Mouse (Mus musculus): ENCODE measurements at regions not wholly inside any gene's neighbourhood (a gene's known extent, or its start where the extent isn't known, plus 50 kb on each side); places are given as distances from the start of the nearest gene placed in this dataset.

DNA sequence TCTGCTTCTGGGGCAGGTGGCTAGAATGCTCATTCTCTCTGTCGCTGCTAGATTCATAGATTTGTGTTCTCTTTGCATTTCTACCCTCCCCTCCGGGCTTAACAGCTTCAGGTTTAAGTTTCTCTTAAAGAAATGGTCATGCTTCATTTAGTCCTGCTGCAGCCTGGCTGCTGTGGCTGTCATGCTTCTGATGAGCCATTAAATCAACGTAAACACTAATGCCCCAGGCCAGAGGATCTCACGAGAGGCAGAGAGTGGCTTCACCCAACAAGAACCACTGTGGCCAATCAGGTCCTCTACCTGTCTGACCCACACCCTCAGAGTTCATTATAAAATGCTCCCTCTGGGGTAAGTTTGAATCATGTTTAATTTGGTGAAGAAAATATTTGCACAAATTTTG is 173.0 kb upstream of the Zbtb20 start:
- ATAC-seq (replicated peaks; ENCODE audit: low FRiP score, low TSS enrichment, poor library complexity, severe bottlenecking) = no peak

DNA sequence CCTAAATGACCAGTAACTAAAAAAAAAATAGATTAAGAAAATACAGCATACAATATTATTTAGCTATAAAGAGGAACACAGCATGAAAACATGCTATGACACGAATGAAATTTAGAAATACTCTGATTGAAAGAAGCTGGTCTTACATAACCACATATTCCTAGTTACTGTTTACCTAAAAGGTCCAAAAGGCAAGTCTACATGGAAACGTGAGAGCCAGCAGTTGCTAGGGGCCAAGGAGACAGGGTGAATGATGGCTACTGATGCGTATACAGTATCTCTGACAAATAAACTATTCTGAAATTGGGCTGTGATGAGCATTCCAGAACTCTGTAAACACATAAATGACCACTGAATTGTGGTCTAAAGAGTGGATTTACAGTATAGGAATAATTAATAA is 194.5 kb upstream of the Zbtb20 start:
- no peak for ATAC-seq (replicated peaks; ENCODE audit: low FRiP score, low TSS enrichment, poor library complexity, severe bottlenecking)

DNA sequence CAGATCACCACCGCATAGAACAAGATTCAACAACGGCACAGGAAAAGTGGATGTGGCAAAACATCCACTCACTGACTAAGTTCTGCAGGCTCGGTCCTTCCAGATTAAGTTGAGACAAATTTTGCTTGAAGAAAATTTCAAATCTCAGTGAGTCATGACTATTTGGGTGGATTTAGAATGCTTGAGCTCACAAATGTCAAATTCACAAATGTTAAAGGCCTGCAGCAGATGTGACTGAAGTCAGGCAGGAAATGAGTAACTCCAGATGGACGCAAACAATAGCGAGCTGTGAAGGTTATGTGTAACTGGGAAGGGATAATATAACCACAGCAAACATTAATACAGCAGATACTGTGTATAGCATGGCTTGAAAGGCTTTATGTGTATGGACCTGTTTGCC is 198.5 kb upstream of the Zbtb20 start:
- ATAC-seq (replicated peaks; ENCODE audit: low FRiP score, low TSS enrichment, poor library complexity, severe bottlenecking) = no peak

DNA sequence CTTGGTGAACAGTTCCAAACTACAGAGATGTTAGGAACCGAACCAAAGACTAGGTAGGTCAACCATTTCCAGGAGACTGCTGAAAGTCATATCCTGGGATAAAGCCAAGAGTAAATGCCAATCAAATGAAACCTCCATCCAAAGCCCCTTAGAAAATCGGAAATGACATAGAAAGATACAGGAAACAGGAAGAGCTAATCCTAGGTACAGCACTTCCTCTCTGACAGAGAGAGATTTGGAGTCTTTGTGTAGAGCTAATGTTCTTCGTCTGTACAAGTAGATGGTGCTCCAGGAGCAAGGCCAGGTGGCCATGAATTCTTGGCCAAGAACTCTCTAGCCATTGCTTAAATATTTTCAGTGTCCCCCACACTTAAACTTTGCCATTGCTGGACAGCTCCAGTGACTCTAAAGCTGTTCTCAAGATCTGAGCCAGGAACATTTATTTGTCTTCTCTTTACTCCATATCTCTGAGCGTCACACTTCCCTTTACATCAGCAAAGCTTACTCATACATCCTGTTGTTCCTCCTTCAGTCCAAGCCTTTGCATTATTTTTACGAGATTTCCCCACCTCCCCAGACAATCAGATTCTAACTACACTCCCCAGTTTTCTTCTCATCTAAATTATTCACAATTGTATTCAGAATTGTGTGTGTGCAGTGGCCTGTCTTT is 199.1 kb upstream of the Zbtb20 start:
- ATAC-seq (replicated peaks; ENCODE audit: low FRiP score, low TSS enrichment, poor library complexity, severe bottlenecking) = no peak

DNA sequence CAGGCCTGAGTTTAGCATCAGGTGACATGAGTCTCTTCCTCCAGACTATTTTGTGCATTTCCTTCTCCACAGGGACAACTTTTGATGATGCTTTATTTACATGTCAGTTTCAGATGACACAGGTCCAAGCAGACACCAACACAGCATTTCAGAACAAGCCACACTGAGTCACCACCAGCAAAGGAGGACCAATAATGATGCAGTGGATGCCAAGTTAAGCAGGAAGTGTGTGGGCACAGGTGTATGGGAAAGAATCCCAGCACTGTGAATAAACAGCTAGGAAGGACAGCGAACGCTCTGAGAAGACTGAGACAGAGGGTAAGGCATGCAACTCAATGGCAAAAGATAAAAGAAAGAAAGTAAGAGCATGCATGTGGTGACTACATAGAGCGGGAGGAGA is 200.7 kb upstream of the Zbtb20 start:
- no peak for ATAC-seq (replicated peaks; ENCODE audit: low FRiP score, low TSS enrichment, poor library complexity, severe bottlenecking)

DNA sequence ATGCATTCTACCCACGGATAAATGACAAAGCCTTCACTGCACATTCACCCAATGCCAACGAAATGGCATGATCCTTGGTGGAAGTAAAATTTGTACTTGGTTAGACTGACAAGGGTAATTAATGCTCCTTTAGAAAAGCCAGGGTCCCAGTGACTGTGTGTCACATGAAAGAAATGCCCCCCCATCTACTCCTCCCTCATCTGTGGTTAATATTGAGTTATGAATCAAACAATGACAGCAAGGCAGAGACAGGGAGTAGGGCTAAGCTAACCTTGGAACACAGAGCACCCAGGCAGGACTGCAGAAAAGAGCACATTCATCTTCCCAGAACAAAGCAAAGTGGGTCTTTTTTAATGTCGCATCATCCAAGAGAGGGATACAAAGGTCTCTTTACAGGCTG is 209.1 kb upstream of the Zbtb20 start:
- ATAC-seq (replicated peaks; ENCODE audit: low FRiP score, low TSS enrichment, poor library complexity, severe bottlenecking) = no peak

DNA sequence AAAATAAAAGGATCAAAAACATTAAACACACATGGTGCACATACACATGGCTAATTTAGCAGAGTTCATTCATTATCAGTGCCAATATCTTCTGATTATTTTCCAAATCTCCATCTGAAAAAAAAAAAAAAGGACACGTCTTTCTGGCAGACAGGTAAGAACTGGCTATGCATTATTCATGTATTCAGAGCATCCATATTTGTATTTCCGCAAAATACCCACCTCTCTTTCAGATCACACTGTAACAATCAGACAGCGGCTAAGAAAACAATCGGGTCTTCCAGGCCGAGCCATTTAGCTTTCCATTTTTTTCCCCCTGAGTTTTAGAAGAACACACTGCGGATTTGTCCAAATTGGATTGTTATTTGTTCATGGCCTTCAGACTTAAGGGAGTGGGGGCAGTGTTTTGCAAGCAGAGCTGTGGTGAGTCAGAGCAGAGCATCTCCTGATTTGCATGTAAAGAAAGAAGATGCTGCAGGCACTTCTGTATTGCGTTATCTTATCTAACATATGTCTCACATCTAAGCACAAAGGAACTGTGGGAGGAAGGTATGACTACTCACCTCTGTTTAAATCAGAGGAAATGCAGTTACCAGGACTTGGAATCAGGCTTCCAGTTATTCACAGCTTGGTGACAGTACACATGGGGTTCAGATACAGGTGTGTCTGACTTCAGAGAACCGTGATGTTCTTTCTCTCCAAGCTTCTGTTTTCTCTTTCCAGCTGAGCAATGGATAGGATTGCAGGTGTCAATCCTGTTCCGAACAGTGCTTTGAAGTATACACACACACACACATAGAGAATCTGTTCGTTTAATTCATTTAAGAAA is 223.6 kb upstream of the Zbtb20 start:
- ATAC-seq (replicated peaks; ENCODE audit: low FRiP score, low TSS enrichment, poor library complexity, severe bottlenecking) = no peak

DNA sequence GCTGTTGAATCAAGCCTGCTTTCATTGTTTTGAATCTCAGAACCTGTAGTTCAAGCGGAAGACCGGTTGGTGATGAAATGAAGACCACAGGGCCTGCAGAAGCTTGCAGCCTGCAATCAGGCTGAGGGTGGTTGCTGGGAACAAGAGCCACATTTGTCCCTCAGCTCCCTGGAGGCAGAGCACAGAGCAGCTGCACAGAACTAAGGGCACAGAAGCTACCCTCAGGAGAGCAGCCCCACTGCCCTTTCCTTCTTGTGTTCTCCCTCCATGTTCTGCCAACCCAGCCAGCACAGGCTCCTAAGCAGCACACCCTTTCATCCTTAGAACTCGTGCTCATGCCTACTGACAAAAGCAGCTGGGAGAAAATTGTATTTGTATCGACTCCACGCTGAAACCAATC is 225.9 kb upstream of the Zbtb20 start:
- no peak for ATAC-seq (replicated peaks; ENCODE audit: low FRiP score, low TSS enrichment, poor library complexity, severe bottlenecking)

DNA sequence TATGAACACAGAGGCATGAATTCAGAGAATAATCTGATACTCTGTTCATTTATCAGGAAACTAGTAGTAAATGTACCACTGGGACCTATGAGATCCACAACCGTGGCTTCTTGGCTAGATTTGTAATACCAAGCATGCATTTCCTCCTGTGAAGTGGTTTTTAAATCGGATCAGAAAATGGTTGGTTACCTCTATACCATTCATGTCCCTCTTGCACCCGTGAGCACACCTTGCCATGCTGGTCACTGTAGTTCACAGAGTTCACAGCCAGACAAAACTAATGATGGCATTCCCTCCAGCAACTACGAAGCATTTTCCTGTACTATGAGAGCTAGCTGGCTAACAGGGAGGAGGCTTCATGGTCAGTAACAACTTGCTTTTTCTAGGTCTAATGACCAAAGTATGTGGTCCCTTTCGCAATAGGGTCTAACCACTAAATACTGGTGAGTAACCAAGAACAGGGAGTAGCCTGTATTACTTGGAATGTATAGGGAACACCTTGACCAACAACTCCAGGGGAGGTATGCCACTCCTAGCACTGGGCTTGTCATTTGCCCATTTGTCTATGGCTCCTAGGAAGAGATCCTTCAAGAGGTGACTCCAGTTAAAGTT is 227.0 kb upstream of the Zbtb20 start:
- ATAC-seq (replicated peaks; ENCODE audit: low FRiP score, low TSS enrichment, poor library complexity, severe bottlenecking) = no peak

DNA sequence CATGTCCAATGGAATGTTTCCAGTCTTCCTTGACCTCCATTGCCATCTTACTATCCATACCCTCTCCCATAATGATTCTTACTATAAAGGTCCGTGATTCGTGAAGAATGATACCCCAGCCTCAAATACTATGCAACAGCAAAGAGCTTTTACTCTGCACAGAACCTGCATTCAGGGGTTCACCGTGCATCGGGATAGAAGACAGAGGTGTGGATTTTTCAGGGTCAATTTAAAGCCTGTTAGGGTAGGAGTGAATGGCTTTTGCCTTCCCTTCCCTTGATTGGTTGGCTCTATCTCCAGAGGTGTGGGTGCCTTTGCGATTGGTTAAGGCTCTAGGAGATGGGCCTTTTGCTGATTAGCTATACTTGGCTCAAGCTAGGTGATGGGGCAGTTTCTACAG is 227.9 kb upstream of the Zbtb20 start:
- no peak for ATAC-seq (replicated peaks; ENCODE audit: low FRiP score, low TSS enrichment, poor library complexity, severe bottlenecking)

DNA sequence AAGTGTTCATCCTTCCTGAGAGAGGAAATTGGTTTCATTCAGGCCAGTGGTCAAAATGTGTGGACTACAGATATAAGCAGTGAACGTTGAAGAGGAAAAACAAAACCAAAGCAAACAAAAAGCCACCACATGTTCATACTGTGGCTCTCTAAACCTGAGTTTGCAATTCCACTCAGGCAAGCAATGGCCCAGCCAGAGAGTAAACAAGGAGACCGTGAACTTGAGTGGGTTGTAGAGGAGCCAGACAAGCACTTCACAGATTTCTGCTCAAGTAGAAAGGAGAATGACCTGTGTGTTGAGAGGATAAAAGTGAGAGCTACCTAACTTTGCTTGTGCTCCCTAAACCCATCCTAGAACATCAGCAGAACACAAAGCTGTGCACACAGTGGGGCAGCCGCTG is 239.9 kb upstream of the Zbtb20 start:
- no peak for ATAC-seq (replicated peaks; ENCODE audit: low FRiP score, low TSS enrichment, poor library complexity, severe bottlenecking)

DNA sequence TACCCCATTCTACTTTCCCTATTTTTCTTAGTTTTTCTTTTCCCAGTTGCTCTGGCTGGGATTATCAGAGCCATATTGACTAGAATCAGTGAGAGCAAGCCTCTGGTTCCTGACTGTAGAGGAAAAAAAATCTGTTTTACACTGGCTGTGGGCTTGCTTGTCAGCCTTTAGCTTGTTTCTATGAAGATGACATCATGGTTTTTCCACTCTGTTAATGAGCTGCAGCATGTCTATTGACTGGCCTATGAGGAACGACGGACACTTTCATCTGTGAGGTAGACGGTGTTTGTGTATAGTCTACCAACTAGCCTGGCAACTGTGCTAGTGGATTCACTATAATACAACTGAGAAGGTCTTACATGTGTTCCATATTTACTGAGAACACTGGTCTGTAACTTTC is 248.0 kb upstream of the Zbtb20 start:
- no peak for ATAC-seq (replicated peaks; ENCODE audit: low FRiP score, low TSS enrichment, poor library complexity, severe bottlenecking)

DNA sequence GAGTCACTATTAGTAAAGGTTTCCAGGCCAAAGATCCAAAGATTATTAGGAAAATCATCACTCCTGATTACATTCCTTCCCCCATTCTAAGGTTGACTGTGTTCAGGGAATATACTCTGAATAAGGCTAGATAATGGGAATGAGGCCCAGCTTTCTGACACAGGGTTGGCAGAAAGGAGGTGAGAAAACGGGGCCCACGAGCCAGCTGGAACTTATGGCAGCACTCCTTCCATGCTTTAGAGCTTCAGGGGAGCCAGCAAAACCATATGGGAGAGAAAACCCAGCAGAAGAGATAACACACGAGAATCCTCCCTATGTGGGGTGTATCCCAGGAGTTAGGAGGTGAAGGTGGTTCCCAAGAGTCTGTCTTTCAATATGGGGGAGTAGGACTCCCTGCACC is 259.8 kb upstream of the Zbtb20 start:
- ATAC-seq (replicated peaks; ENCODE audit: low FRiP score, low TSS enrichment, poor library complexity, severe bottlenecking) = no peak

DNA sequence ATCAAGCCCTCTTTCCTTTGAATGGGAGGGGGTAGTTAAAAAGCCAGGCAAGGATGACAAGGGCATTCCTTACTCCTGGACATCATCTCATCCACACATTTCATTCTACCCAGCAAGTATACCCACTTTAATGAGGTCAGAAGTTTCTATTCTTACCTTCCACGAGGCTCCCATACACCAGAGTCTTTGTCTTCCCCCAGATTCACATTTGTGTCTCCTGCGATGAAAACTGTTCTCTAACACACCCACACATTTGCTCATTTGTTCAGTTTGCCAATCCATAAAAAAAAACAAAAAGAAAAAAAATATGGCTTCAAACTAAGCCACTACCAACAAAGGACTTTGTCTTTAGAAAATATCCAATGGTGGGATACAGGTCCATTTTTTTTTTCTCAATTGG is 263.7 kb upstream of the Zbtb20 start:
- ATAC-seq (replicated peaks; ENCODE audit: low FRiP score, low TSS enrichment, poor library complexity, severe bottlenecking) = no peak

DNA sequence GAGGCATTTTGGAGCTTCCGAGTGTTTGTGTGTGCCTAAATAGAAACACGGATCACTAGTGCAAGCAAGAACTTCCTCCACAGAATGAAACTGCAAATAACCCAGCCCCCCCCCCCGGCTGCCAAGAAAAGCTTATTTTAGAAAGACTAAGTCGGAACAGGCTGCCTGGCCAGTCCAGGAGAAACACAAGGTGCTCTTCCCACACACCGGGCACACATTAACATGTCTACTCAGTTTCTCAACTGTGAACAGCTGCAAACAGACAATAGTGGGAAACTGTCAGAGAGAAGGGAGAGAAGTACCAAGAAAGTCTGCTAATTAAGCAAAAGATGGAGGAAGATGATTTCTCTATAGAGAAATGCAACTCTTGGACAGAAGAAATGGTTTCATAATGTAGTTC is 267.3 kb upstream of the Zbtb20 start:
- no peak for ATAC-seq (replicated peaks; ENCODE audit: low FRiP score, low TSS enrichment, poor library complexity, severe bottlenecking)

DNA sequence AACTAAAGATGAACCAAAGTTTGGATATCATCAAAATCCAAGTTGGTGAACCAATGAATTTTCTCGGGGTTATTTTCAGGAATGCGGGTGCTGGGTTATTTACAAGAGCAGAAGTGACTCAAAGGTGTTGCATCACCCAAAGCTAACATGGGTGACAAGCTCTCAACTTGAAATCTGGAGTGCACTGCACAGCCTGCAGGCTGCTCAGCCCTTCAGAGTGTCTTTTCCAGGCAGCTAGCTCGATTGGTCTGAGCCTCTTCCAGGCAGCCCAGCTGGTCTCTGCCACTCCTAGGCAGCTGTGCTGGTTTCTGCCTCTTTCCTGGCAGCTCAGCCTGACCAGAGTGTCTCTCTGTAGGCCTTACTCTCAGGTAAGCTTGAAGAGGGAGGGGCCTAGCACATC is 251.9 kb upstream of the Gap43 start:
- ATAC-seq (replicated peaks; ENCODE audit: low FRiP score, low TSS enrichment, poor library complexity, severe bottlenecking) = no peak

DNA sequence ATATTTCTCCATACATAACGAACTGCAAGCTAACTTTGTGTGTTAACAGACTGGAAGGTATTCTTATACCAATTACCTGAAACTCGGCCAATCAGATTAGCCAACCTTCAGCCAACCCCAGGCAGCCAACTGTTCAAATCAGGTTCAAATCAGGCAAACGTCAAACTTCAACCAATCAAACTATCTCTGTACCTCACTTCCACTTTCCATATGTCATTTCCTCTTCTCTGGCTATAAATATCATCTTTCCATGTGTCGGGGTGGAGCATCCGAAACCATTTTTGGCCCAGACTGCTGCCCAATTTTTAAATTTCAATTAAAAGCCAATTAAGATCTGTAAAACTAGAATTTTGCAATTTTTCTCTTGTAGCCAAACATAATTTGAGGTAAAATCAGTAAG is 251.1 kb upstream of the Gap43 start:
- no peak for ATAC-seq (replicated peaks; ENCODE audit: low FRiP score, low TSS enrichment, poor library complexity, severe bottlenecking)

DNA sequence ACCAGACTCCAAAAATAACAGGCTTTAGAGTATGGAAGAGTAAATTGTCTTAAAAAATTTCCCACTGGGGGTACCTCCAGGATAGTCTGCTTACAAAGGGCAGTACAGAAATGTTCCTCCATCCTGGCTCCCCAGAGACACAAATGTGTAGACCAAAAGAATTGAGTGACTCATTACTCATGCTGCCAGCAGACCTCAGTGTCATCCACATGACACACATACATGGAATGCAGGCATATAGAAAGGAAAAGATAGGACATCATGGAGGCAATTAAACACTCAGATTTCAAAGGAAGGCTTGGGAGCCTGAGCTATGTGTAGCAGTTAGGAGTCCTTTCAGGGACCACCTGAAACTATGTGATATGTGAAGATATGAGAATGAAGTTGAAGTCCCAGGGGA is 245.7 kb upstream of the Gap43 start:
- no peak for ATAC-seq (replicated peaks; ENCODE audit: low FRiP score, low TSS enrichment, poor library complexity, severe bottlenecking)

DNA sequence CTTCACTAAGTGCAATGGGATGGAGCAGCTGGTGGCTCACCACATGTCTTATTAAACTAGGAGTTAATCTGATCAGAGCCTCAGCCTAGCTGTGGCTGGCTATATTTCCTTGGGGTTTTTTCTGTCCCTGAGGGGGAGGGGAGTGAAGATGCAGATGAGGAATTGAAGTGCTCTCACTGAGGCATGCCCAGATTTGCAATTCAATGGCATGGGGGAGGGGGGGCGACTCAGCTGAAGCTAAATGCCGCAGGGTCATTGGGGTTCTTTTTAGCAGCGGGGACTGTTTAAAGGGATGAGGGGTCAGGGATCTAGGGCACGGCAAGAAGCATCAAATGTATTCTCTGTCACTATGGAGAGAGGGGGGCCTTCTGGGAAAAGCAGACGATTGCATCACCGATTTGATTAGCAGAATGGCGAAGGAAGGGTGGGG is 235.1 kb upstream of the Gap43 start:
- ATAC-seq (replicated peaks; ENCODE audit: low FRiP score, low TSS enrichment, poor library complexity, severe bottlenecking) = no peak

DNA sequence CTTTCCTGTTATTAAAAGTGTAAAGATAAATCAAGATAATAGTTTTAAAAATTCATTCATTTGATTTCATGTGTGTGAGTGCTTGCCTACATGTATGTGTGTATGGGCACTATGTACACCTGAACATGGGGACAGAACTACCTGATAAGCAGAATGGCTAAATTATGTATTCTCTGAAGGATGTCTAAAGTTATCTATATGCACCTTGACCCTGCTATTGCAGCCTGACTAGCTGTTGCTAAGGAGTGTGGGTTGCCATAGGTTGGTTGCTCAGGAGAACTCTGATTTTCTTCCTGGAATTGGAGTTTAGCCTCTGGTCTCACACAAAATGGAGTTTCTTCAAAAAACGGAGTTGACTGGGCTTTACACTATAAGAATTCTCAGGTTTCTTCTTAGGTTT is 234.5 kb upstream of the Gap43 start:
- no peak for ATAC-seq (replicated peaks; ENCODE audit: low FRiP score, low TSS enrichment, poor library complexity, severe bottlenecking)
